Mouse (Mus musculus) megakaryocyte-erythroid progenitor cell, adult 5-6 weeks (primary cell): Measurements from ENCODE around the gene Zfyve27. TPM values are rescaled to one million over a fixed set of nuclear protein-coding genes. Genes with fewer than 3 reads are reported as not detected.
A peak's percentile ranks its signal among the peaks of the same experiment; 100 is the strongest.

Source experiments
- ATAC-seq: replicated peaks from 2 replicates; pipeline ENCODE4 v1.8.0; 2016; ENCODE audit warnings: mild to moderate bottlenecking, inconsistent platforms; ENCODE audit not compliant: severe bottlenecking, poor library complexity, low FRiP score, low TSS enrichment
- total RNA-seq, 2 experiments: library from RNA; stranded (forward) in 1 of 2; stranded (reverse) in 1 of 2; fragments of 200-1000, 215-1000 nt in 1 of 2; fragments of >200 nt in 1 of 2; fragmentation: Nextera tagmentation in 1 of 2; gene quantifications; 2 replicates each; pipeline ENCODE4 v1.2.3; 2014 to 2017

Zfyve27 gene
- total RNA-seq, 2 experiments from 2014 or later, result 10.7 to 30.4 TPM

DNA sequence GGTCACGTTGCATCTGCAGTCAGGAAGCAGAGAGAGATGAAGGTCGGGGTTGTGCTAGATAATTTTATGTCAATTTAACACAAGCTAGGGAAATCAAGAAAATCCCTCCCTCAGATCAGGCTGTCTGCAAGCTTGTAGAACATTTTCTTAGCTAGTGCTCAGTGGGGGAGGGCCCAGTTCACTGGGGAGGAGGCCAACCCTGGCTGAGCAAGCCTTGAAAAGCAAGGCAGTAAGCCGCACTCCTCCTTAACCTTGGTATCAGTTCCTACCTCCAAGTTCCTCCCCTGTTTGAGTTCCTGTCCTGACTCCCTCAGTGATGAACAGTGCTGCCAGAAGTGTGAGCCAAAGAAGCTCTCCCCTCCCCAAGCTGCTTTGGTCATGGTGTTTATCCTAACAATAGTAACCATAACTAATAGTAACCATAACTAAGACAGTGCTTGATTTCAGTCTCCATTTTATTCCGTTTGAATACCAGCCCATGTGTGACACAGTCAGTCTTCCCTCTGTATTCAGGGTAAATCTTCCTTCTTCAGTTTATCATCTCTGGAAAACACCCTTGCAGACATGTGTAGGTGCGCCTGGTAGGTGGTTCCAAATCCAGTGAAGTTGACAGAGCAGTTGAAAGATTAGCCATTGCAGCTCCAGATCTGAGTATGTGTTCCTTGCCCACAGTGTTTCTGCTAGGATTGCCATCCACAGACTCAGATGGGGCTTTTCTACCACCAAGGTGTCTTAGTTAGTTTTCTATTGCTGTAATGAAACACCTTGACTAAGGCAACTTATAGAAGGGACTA lies 23.8 kb upstream of the Zfyve27 start:
- no peak for ATAC-seq

DNA sequence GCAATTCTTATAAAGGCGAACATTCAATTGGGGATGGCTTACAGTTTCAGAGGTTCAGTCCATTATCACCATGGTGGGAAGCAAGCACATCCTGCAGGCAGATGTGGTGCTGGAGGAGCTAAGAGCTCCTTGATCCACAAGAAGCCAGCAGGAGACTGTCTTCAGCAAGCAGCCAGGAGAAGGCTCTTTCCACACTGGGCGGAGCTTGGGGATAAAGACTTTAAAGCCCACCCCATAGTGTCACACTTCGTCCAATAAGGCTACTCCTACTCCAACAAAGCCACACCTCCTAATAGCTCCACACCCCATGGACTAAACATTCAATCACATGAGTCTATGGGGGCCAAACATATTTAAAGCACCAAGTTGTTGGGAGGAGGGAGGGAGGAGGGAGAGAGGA lies 21.8 kb upstream of the Zfyve27 start:
- ATAC-seq, result 0 out of 2 replicates have a peak, but pooled peaks have one; percentile 34

DNA sequence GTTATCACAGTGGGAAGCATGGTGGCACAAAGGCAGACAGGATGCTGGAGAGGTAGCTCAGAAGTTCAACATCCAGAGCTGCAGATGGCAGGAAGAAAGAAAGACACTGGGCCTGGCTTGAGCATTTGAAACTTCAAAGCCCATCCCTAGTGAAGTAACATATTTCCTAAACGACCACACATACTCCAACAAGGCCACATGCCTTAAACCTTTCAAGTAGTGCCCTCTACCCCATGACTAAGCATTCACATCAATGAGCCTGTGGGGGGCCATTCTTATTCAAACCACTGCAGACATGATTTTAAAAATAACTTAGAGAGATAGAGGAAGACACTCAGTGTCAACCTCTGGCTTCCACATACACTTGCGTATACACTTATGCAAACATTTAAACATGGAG lies 21.0 kb upstream of the Zfyve27 start:
- ATAC-seq, result no peak

DNA sequence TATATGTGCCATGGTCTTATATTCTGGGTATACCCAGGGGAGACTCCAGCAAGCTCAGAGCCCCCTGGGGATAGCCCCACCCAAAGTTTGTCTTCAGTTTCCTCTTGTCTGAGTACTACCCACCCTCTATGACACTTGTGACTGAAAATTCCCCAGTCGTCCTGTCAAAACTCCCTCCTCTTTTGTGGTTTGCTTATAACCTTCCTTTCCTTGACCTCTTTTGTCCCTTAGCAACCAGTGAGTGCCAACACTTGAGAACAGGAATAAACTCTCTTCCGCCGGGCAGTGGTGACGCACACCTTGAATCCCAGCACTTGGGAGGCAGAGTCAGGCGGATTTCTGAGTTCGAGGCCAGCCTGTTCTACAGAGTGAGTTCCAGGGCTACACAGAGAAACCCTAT lies 19.7 kb upstream of the Zfyve27 start:
- no peak for ATAC-seq

DNA sequence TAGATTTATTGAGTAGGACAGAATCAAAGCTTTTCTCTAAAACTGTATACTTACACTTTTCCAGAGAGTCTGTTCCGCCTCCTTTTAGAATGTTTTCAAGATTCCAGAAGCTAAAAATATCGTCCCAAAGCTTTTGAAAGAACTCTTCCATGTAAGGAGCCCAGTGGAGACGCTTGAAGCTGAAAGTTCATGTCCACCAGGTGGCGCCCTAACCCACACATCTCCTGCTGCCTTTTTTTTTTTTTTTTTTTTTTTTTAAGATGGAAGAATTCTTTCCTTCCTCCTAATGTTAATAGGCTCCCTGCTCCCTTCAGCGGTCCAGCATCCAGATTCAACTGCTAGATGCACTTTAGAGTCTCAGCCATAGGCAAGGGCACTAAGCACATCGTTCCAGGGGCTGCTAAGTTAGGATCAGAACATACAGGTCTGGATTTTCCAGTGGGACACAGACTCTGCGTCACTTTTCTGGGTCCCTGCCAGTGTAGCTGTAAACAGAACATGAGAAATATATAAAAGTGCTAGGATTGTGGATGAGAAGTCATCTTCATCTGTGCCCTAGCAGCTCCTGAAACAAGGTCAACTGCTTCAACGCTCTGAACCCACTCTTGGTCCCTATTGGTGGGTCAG lies 19.1 kb upstream of the Zfyve27 start:
- no peak for ATAC-seq

DNA sequence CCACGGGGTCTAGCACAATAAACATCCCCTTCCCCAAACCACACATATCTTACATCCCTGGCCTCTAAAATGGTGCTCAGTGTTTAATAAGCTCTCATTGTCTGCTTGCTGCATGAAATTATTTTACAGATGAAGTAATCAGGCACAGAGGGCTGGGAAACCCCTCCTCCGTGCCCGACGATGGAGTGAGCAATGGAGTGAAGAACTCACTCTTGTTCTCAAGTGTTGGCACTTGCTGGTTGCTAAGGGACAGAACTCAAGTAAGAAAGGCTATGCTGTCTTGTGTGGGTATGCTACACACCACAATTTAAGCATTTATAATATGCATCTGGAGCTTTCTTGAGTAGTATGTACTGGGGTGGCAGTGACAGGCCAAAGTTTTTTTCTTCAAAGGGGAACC lies 18.5 kb upstream of the Zfyve27 start:
- no peak for ATAC-seq

DNA sequence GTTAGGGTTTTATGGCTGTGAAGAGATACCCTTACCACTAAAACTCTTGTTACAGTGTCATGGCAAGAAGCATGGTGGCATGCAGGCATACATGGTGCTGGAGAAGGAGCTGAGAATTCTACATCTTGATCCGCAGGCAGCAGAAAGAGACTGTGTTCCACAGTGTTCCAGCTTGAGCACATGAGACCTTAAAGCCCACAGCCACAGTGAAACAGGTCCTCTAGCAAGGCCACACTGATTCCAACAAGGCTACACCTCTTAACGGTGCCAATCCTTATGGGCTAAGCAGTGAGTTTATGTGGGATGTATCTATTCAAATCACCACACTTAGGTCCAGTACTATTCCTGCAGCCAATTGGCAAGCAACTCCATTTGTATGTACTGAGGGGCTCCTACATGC lies 18.0 kb upstream of the Zfyve27 start:
- ATAC-seq, result no peak

DNA sequence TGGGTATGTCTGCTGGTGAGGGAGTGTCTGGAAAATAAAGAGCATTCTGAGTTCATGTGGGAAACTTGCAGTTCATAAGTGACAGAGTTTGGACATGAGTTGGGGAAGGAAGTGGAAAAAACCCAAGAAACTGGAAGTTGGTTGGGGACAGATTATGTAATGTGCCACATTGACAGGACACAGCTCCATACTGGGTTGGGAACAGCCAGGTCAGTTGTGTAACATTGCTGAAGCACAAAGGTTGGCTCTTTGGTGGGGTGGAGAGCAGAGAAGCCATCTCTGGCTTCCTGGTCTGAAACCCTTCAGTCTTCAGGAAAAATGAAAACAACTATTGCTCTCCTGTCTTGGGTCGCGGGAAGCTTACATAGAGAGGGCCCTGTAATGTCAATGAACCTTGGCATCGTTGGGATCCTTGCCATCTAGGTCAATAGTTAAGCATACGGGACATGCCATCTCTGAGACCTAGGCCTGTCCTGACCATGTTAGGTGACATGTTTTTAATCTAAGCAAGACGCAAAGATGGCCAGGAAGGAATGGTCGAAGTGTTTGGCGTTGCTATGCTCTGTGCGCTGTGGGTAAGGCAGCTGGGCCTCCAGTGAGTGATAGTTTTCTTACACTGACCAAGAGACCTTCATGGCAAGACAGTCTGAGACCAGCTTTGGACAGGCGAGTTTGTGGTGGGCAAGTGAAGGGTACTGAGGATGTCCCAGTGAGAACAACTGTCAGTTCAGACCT lies 17.3 kb upstream of the Zfyve27 start:
- ATAC-seq, result no peak

DNA sequence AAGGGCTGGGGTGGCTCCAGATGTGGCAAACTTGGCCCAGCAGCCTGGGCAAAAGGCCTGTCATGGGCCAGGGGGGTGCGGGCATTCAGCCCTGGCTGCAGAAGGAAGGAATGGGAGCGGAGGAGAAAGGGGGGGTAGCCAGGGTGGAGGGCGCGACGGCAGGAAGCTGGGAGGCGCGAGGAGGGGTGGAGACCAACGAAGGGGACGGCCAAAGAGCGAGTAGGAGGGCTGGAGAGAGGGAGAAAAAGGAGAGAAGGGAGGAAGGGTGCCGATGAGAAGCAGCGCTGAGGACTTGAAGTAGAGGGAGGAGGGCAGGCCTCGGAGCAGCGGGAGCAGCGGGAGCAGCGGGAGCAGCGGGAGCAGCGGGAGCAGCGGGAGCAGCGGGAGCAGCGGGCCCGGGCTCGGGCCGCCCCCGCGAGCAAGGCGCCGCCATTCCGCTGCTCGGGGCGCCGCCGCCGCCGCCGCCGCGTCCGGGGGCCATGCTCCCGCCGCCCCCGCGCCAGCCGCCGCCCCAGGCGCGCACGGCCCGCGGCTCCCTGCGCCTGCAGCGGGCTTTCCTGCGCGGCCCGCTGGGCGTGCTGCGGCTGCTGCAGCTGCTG lies 16.5 kb upstream of the Zfyve27 start, which contains the start of gene Marveld1:
Gene Marveld1 (plus strand): TSS at position 231 of the 599 bp plus-strand sequence.
- ATAC-seq, result peak; percentile 32; the same call in 1 of the 2 replicates

DNA sequence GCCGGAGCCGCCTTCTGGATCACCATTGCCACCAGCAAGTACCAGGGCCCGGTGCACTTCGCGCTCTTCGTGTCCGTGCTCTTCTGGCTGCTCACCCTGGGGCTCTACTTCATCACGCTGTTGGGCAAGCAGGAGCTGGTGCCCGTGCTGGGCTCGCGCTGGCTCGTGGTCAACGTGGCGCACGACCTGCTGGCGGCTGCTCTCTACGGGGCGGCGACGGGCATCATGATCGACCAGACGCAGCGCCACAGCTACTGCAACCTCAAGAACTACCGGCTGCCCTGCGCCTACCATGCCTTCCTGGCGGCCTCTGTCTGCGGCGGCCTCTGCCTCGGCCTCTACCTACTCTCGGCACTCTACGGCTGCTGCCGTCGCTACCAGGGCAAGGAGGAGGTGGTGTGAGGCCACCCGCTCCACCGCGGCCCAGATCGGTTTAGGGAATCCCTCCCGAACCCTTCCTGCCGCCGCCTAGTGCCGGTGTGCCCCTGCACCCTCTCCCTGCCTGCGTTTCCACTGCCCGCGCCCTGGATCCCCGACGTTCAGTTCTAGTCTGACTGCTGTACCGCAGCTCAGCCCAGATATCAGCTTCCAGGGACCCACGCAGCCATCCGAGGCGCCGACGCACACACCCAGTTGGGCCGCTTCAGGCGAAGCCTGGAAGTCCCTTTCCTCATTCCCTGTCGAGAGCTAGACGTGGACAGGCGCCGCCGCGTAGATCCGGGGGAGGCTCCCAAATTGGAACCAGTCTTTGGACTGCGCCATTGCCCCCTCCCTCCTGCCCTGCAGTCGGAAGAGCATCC lies 15.8 kb upstream of the Zfyve27 start:
- peak; percentile 32 for ATAC-seq

DNA sequence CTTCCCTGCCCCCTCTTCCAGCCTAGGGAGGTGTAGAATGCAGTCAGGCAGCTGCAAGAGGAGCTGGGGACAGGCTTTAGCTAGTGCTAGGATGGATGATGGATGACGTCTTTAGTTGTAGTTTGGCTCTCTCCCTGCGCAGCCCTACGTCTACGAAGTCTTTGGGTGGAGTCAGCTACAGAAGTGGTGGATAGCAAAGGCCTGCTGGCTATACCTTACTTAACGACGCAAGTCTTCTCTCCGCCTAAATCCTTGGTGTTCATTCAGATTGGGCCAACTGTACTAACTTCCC lies 15.2 kb upstream of the Zfyve27 start:
- ATAC-seq, result no peak

DNA sequence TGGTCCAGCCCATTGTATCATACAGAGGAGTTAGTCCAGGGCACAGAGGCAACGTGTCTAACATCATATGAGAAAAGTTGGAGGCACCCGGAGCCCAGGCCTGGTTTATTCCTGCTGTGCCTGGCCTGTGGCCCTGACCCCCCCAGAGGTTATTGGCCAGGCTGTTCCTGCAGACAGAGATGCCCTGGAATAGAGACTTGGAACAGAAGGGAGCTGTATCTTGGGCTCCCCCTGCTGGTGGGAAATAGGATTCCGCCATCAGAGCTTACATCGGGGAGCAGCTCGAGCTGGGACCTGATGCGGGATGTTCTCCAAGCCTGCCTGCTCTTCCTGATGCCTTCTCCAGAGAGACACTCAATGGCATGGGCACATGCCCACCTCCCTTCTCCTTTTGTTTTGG lies 11.8 kb upstream of the Zfyve27 start:
- ATAC-seq, result peak; percentile 56

DNA sequence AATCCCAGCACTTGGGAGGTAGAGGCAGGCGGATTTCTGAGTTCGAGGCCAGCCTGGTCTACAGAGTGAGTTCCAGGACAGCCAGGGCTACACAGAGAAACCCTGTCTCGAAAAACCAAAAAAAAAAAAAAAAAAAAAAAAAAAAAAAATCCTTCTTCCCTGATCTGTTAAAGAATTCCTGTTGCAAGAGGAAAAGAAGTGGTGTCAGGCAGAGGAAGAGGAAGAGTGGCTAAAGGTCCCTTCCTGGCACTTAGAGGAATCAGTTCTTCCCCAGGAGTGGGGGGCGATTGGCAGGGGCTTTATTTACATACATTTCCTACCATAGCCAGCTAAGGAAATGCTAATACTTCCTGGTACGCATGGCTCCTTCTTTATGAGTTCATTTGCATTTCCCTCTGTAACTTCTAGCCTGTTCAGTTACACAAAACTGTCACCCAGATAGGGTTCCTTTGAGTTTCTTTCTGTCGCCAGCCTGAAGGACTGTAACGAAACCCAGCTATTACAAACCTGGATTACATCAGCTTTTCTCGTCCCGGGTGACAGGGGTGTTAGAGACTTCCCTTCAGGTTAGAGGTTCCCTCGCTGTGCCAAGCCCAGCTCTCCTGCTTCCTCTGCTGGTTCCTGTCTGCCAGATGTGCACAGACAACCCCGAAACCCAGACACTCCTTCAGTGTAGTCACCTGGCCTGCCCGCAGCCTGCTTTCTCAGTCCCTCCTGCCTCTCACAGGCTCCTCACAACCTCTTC lies 6.1 kb upstream of the Zfyve27 start:
- ATAC-seq, result no peak

DNA sequence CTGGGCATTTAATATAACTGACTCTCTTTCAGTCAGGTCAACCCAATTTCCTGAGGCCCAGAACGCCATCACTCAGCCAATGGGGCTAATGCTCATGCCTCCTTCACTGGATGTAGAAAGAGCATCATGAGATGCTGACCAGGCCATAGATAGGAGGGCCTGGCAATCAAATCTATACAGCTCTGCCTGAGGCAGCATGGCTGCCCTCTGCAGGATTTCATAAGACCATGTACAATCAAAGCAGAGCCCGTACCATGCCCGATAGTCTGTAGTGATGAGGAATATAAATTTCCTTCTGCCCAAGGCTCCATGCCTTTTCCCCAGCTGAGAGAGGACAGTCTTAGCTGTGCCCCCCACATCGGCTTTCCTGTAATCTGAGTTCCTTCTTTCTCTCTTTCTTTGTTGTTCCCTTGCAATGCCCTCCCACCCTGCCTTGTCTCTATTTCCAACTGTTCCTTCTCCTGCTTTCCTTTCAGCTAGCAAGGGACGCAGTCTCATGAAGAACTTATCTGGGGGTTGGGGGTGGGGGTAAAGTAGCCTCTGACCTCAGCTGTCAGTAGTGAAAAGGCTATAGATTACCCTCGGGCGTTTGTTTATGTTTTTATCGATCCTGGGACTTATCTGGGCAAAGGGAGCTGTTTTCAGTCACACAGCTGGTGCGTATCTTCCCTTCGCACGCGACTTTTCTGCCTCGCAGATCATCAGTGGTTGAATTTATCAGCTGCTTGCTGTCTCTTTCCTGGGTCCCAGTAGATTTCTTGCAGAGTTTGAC lies 5.3 kb upstream of the Zfyve27 start:
- ATAC-seq, result peak; percentile 73

DNA sequence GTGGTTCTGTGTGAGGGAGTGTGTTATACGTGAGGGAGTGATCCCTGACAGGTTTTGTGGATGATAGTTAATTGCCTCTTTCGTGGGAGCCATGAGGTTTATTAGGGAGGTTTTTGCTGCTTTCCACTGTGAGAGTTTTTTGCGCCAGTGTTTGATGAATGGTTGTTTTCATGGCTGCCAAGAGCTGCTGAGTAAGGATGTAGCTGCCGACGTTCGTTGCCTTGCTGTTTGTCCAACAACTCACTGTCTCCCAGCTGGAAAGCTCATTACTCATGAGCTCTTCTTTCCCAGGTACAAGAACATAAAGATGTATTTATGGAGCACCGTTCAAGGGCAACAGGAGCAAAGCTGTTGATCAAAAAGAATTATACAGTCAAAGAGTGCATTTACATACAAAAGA lies 437 bp downstream of the Zfyve27 start:
- no peak for ATAC-seq

DNA sequence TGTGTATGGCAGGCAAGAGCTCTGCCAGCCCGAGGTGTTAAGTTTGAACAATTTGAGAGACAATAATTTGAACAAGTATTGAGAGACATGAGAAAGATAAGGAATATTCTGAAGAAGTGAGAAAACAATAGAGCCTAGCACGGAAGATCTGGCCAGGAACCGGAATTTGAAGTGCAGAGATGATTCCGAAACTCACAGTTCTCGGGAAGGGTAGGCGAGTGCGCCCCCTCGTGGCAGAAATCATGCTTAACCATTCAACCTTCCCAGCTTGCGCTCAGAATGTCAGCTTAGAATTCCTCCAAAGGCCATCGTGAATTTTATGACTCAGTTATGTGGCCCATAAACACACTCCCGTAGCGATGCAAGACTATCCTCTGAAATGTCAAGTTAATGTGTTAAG lies 2.4 kb downstream of the Zfyve27 start:
- ATAC-seq, result no peak

DNA sequence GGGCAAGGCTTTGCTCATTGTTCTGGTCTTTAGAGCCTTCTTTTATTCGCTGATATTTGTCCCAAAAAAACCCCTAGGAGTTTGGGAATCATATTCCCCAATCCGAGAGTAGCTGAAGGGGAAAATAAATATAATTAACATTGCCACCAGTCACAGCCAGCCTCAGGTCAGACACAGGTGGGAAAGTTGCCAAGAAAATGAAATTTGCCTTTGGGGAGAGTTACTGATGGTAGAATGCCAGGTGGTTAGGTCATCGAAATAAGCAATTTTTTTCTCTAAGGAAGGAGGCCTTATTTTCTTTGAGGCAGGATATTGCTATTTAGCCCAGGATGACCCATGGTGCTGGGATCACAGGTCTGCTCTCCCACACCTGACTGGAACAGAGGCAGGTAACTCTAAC lies 3.0 kb downstream of the Zfyve27 start:
- no peak for ATAC-seq

DNA sequence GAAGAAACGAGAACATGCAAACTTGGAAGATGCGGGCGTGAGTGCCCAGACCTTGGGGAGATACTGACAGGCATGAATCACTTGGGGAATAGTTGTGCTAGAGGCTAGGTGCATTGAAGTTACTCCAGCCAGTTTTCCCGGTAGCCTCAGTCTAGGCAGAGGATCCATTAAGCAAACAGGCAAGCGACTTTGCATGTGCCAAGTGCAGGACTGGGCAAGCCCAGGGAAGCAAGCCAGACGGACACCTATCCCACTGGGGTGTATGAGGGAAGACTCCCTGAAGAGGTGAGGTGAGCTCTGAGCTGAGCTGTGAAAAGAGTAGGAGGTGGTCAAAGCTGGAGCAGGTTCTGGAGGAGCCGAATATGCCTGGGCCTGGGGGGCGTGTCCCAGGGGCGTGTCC lies 3.7 kb downstream of the Zfyve27 start:
- no peak for ATAC-seq
